29 mouse cellular contexts compared by ENCODE assay signal in the genomic region with DNA sequence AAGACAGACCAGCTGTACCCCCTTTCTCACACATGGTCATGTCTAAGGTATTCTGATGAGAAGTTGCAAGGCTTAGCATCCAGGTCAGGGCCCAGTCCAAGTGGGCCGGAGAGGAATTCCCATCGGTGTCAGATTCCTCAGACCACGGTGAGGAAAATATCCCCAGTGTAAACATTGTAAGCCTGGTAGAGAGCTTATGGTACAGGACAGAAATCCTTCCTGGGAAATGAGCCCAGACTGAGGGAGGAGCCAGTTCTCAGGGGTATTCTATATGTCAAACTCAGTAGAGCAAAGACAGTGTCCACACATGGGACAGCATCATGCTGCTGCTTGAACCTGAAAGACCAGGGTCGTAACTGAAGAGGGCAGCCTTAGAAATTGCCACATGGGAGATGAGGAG. TPM values are rescaled to one million over a fixed set of nuclear protein-coding genes. Genes with fewer than 3 reads are reported as not detected.
A peak's percentile ranks its signal among the peaks of the same experiment; 100 is the strongest.
DNase-seq lines count a peak whose midpoint lies in the region; ATAC-seq and TF ChIP-seq lines count a peak whose summit lies in the region.
"Had no signal": no experiment of that assay in that cellular context is flagged by ENCODE, and none has a peak within 500 bp of the region (broad histone marks: within the 10 kb centered on the region; RNA-seq: fewer than 3 reads in every experiment).

No protein-coding gene starts in this region.

- H3K4me3 ChIP-seq in kidney, embryonic 14.5 days (ENCODE audit: low read length), result no peak overlapping the region
- H3K4me3 ChIP-seq in kidney, postnatal 0 days (replicated peaks; ENCODE audit: low read depth, low read length), result no peak overlapping the region
- no peak overlapping the region for H3K4me3 ChIP-seq in embryonic facial prominence, embryonic 14.5 days (ENCODE audit: low read depth, low read length)
- H3K4me3 ChIP-seq: embryonic facial prominence, embryonic 12.5 days; erythroblast, embryonic 14.5 days; forebrain, embryonic 12.5 days; forebrain, embryonic 15.5 days; heart, embryonic 12.5 days; heart, embryonic 15.5 days; hindbrain, embryonic 10.5 days; hindbrain, embryonic 13.5 days had no signal

- no peak for TF ChIP-seq CTCF in kidney, postnatal 0 days (IDR thresholded peaks at IDR 0.05; ENCODE audit: low read depth)

- peaks cover 4% of the 10 kb centered on the region; the same call in 1 of the 2 replicates for H3K4me1 ChIP-seq in kidney, embryonic 14.5 days (ENCODE audit: control insufficient read depth, insufficient read depth, low read length)
- no peaks in the 10 kb centered on the region for H3K4me1 ChIP-seq in kidney, postnatal 0 days (replicated peaks; ENCODE audit: insufficient read depth, low read length)
- 0 out of 2 replicates have a peak, but pooled peaks cover 5% of the 10 kb centered on the region for H3K4me1 ChIP-seq in embryonic facial prominence, embryonic 14.5 days (ENCODE audit: control insufficient read depth, insufficient read depth, low read length)
- H3K4me1 ChIP-seq: forebrain, embryonic 15.5 days; heart, embryonic 15.5 days had no signal

- no peak overlapping the region for H3K9ac ChIP-seq in kidney, embryonic 14.5 days (ENCODE audit: low read depth, low read length)
- H3K9ac ChIP-seq in kidney, postnatal 0 days (ENCODE audit: low read depth, low read length), result no peak overlapping the region
- H3K9ac ChIP-seq in embryonic facial prominence, embryonic 14.5 days (ENCODE audit: low read depth, low read length), result no peak overlapping the region
- H3K9ac ChIP-seq: embryonic facial prominence, embryonic 12.5 days; forebrain, embryonic 12.5 days; forebrain, embryonic 15.5 days; heart, embryonic 12.5 days; heart, embryonic 15.5 days; hindbrain, embryonic 13.5 days had no signal

- no peak overlapping the region for H3K27ac ChIP-seq in kidney, embryonic 14.5 days (ENCODE audit: low read depth, low read length)
- H3K27ac ChIP-seq in kidney, postnatal 0 days, result no peak overlapping the region
- no peak overlapping the region for H3K27ac ChIP-seq in embryonic facial prominence, embryonic 14.5 days (replicated peaks; ENCODE audit: low read depth, low read length)
- H3K27ac ChIP-seq: embryonic facial prominence, embryonic 12.5 days; forebrain, embryonic 12.5 days; forebrain, embryonic 15.5 days; heart, embryonic 15.5 days; hindbrain, embryonic 10.5 days; hindbrain, embryonic 13.5 days had no signal

- no peak for DNase-seq in kidney, postnatal 14 days
- DNase-seq in kidney, postnatal 0 days (ENCODE audit: low spot score), result no peak
- DNase-seq in kidney, adult 8-10 months, result no peak
- DNase-seq in 3T3-L1 (ENCODE audit: low read depth, low spot score), result peak; percentile 47
- peak; percentile 32 for DNase-seq in embryonic facial prominence, embryonic 14.5 days (ENCODE audit: low spot score)
- no peak for DNase-seq in natural killer cell, adult 2 months (ENCODE audit: low spot score in 2 of 2)
- DNase-seq: adrenal gland, adult 8-10 months; adrenal gland, postnatal 25 days; cerebellum, adult 11-12 months; cerebellum, adult 8-10 months; cerebellum, postnatal 10 days; cerebellum, postnatal 36 days; embryo, embryonic 11 days; gastrocnemius, postnatal 25 days; heart, adult 18-20 months; heart, postnatal 10 days; heart, postnatal 36 days had no signal

- no peaks in the 10 kb centered on the region for H3K9me3 ChIP-seq in kidney, embryonic 14.5 days (ENCODE audit: control insufficient read depth, low read length)
- H3K9me3 ChIP-seq in kidney, postnatal 0 days (replicated peaks; ENCODE audit: low read length), result no peaks in the 10 kb centered on the region
- no peaks in the 10 kb centered on the region for H3K9me3 ChIP-seq in embryonic facial prominence, embryonic 14.5 days (ENCODE audit: control insufficient read depth, low read length)
- H3K9me3 ChIP-seq: embryonic facial prominence, embryonic 12.5 days; forebrain, embryonic 12.5 days; forebrain, embryonic 15.5 days; heart, embryonic 12.5 days; heart, embryonic 15.5 days; hindbrain, embryonic 10.5 days; hindbrain, embryonic 13.5 days had no signal

- H3K36me3 ChIP-seq in kidney, embryonic 14.5 days (ENCODE audit: control insufficient read depth, insufficient read depth, low read length), result no peaks in the 10 kb centered on the region
- no peaks in the 10 kb centered on the region for H3K36me3 ChIP-seq in kidney, postnatal 0 days (ENCODE audit: insufficient read depth, low read length)
- H3K36me3 ChIP-seq in embryonic facial prominence, embryonic 14.5 days (ENCODE audit: control insufficient read depth, insufficient read depth, low read length), result no peaks in the 10 kb centered on the region
- H3K36me3 ChIP-seq: embryonic facial prominence, embryonic 12.5 days; forebrain, embryonic 12.5 days; forebrain, embryonic 15.5 days; heart, embryonic 12.5 days; heart, embryonic 15.5 days; hindbrain, embryonic 10.5 days; hindbrain, embryonic 13.5 days had no signal

- 21% methylated on average over 4 of the region's 4 CpGs for WGBS in kidney, embryonic 14.5 days
- 26% methylated on average over 4 of the region's 4 CpGs for WGBS in kidney, postnatal 0 days
- 53% methylated on average over 4 of the region's 4 CpGs for WGBS in embryonic facial prominence, embryonic 14.5 days

- peak; percentile 54 for ATAC-seq in kidney, embryonic 14.5 days (ENCODE audit: low FRiP score, low TSS enrichment)
- ATAC-seq in kidney, postnatal 0 days (replicated peaks; ENCODE audit: low FRiP score, low read depth), result 0 out of 2 replicates have a peak, but pooled peaks have one; percentile 21
- ATAC-seq in embryonic facial prominence, embryonic 14.5 days (ENCODE audit: low read depth), result peak; percentile 74
- ATAC-seq: activated CD4-positive, CD25-positive, alpha-beta regulatory T cell, adult 4 months; CD4-positive, CD25-positive, alpha-beta regulatory T cell, adult 4 months; forebrain, embryonic 15.5 days; hindbrain, embryonic 16.5 days had no signal

- H3K4me2 ChIP-seq in kidney, embryonic 14.5 days (replicated peaks; ENCODE audit: low read depth, low read length), result no peak overlapping the region
- H3K4me2 ChIP-seq in kidney, postnatal 0 days (ENCODE audit: low read length), result no peak overlapping the region
- no peak overlapping the region for H3K4me2 ChIP-seq in embryonic facial prominence, embryonic 14.5 days (ENCODE audit: low read depth, low read length)
- H3K4me2 ChIP-seq: embryonic facial prominence, embryonic 12.5 days; forebrain, embryonic 12.5 days; forebrain, embryonic 15.5 days; heart, embryonic 12.5 days; heart, embryonic 15.5 days; hindbrain, embryonic 13.5 days had no signal

- H3K27me3 ChIP-seq in kidney, embryonic 14.5 days (ENCODE audit: control insufficient read depth, insufficient read depth, low read length), result no peaks in the 10 kb centered on the region
- no peaks in the 10 kb centered on the region for H3K27me3 ChIP-seq in kidney, postnatal 0 days (ENCODE audit: insufficient read depth, low read length)
- H3K27me3 ChIP-seq in embryonic facial prominence, embryonic 14.5 days (replicated peaks; ENCODE audit: control insufficient read depth, insufficient read depth, low read length), result no peaks in the 10 kb centered on the region
- H3K27me3 ChIP-seq: embryonic facial prominence, embryonic 12.5 days; forebrain, embryonic 15.5 days had no signal

RNA-seq across cellular contexts. Expression of a gene that starts 11.4 kb away (rescaled TPM):
- polyA plus RNA-seq in kidney, embryonic 14.5 days (2014; fragmentation: Nextera tagmentation; extraction: Ambion mirVana), result 26.1 and 26.7 TPM in 2 replicates
- 31.1 and 33.7 TPM in 2 replicates for polyA plus RNA-seq in kidney, postnatal 0 days (2015; fragmentation: Nextera tagmentation; extraction: Ambion mirVana)
- 26.3 and 27.8 TPM in 2 replicates for polyA plus RNA-seq in embryonic facial prominence, embryonic 14.5 days (2014; fragmentation: Nextera tagmentation; extraction: Ambion mirVana)

RNA-seq across cellular contexts. Expression of a gene that starts 36.7 kb away (rescaled TPM):
- 639 and 714 TPM in 2 replicates for polyA plus RNA-seq in kidney, embryonic 14.5 days (2014; fragmentation: Nextera tagmentation; extraction: Ambion mirVana)
- polyA plus RNA-seq in kidney, postnatal 0 days (2015; fragmentation: Nextera tagmentation; extraction: Ambion mirVana), result 513 and 542 TPM in 2 replicates
- polyA plus RNA-seq in embryonic facial prominence, embryonic 14.5 days (2014; fragmentation: Nextera tagmentation; extraction: Ambion mirVana), result 582 TPM in 2 replicates

Comparison
In these comparisons a context has a peak if more than half of its experiments do, and no peak if none do; other contexts are left out.
1. ATAC-seq: peak in every context shown above with its lines; median percentile 74 in embryonic facial prominence, embryonic 14.5 days; 54 in kidney, embryonic 14.5 days; 21 in kidney, postnatal 0 days.
2. DNase-seq: peak in 3T3-L1 (single experiment) and embryonic facial prominence, embryonic 14.5 days (single experiment); none in kidney, postnatal 14 days (single experiment), kidney, postnatal 0 days (single experiment), kidney, adult 8-10 months (0 of 2) and natural killer cell, adult 2 months (0 of 2).